Mouse (Mus musculus) intestine, postnatal 0 days (tissue): Measurements from ENCODE around the gene Odf2. TPM values are rescaled to one million over a fixed set of nuclear protein-coding genes. Genes with fewer than 3 reads are reported as not detected.

Source experiments
- ATAC-seq: fragments of 200-750 bp; cut with Nextera tagmentation; 2 replicates; pipeline ENCODE4 v1.8.0; 2017; ENCODE audit warnings: mild to moderate bottlenecking, moderate TSS enrichment, moderate library complexity
- H3K27ac ChIP-seq: fragments of 300-500 bp; sonication (generic); 2 replicates; pipeline ENCODE4 v1.5.1; 2014; ENCODE audit warnings: mild to moderate bottlenecking, low read depth, low read length, moderate library complexity
- H3K27me3 ChIP-seq: fragments of 300-500 bp; sonication (generic); replicated peaks from 2 replicates; pipeline ENCODE4 v1.6.1; 2014; ENCODE audit warnings: low read length, mixed read lengths; ENCODE audit not compliant: control insufficient read depth, insufficient read depth
- H3K36me3 ChIP-seq: fragments of 300-500 bp; sonication (generic); 2 replicates; pipeline ENCODE4 v1.6.1; 2014; ENCODE audit warnings: mild to moderate bottlenecking, moderate library complexity; ENCODE audit not compliant: control insufficient read depth, insufficient read depth
- H3K4me1 ChIP-seq: fragments of 300-500 bp; sonication (generic); replicated peaks from 2 replicates; pipeline ENCODE4 v1.6.1; 2014; ENCODE audit warnings: antibody characterized with exemption, low read length, mixed read lengths; ENCODE audit not compliant: control insufficient read depth, insufficient read depth
- H3K4me2 ChIP-seq: fragments of 300-500 bp; sonication (generic); replicated peaks from 2 replicates; pipeline ENCODE4 v1.6.1; 2014; ENCODE audit warnings: low read depth, mild to moderate bottlenecking, moderate library complexity
- H3K4me3 ChIP-seq: fragments of 300-500 bp; sonication (generic); 2 replicates; pipeline ENCODE4 v1.5.1; 2014; ENCODE audit warnings: low read depth, low read length
- H3K9ac ChIP-seq: fragments of 300-500 bp; sonication (generic); 2 replicates; pipeline ENCODE4 v1.6.1; 2014; ENCODE audit warnings: mild to moderate bottlenecking, low read depth, low read length
- H3K9me3 ChIP-seq: fragments of 300-500 bp; sonication (generic); 2 replicates; pipeline ENCODE4 v1.6.1; 2016; ENCODE audit warnings: mixed run types; ENCODE audit not compliant: control insufficient read depth
- CTCF ChIP-seq: sonication (generic); IDR thresholded peaks from 2 replicates; pipeline ENCODE4 v1.5.1; 2016; ENCODE audit warnings: low read depth, mild to moderate bottlenecking, control low read depth, antibody characterized with exemption, moderate library complexity
- WGBS: fragments of 180-500 bp; shearing (Covaris S2); extraction: QIAGEN DNeasy Blood & Tissue Kit; methylation state at CpG from one replicate; pipeline ENCODE4 v1.1.7; 2014; 5-methylcytosine and 5-hydroxymethylcytosine counted together
- polyA plus RNA-seq: library from polyadenylated mRNA; unstranded; fragments of >200 nt; fragmentation: Nextera tagmentation; extraction: Ambion mirVana; gene quantifications from 2 replicates; pipeline ENCODE4 v1.2.1, GENCODE M21; 2015

Odf2 gene
- polyA plus RNA-seq, 1 experiment from 2014 or later, result 17.0 TPM

- ATAC-seq, result peak; percentile 4; the same call in 1 of the 2 replicates
- Histone ChIP-seq H3K9me3 (no peaks in the 10 kb centered on the region), H3K4me2 (peak overlapping the region; percentile 81), H3K9ac (peak overlapping the region; percentile 91), H3K36me3 (peaks cover 6% of the 10 kb centered on the region), H3K27me3 (no peaks in the 10 kb centered on the region), H3K4me3 (peak overlapping the region; percentile 94), H3K4me1 (peaks cover 20% of the 10 kb centered on the region), H3K27ac (peak overlapping the region; percentile 90)
- peak; percentile 26 for TF ChIP-seq CTCF
- WGBS, result 0% methylated on average over 40 of the region's 41 CpGs
Observed at GRCm38 (mm10) chr2:29965906-29966305, 76.9 kb downstream of the Odf2 start.

GRCm38 (mm10) chr2:29966826-29967225, 77.8 kb downstream of the Odf2 start:
- no peak overlapping the region for H3K27ac ChIP-seq
- 55% methylated on average over 2 of the region's 2 CpGs for WGBS
- no peak for ATAC-seq

DNA sequence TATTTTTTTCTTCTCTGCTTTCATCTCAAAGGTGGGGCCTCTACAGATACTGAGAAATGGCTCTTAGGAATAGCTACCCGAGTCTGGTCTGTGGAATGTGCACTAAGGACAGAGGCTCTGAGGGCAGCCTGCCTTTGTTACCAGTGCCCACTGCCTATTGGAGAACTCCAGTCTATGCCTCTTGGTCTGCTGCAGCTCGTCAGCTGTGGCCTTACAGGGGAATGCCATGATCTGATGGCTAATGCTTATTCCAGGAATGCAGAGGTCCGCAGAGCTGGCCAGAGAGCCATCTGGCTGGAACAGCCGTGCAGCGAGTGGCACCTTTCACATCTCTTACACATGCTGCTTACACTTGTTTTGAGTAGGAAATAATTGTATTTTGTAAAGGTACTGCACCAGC, 78.7 kb downstream of the Odf2 start:
- H3K27ac ChIP-seq, result no peak overlapping the region
- no peaks in the 10 kb centered on the region for H3K9me3 ChIP-seq
- H3K4me2 ChIP-seq, result peak overlapping the region; percentile 81
- H3K9ac ChIP-seq, result peak overlapping the region; percentile 22; the same call in 1 of the 2 replicates
- H3K36me3 ChIP-seq, result peaks cover 6% of the 10 kb centered on the region
- TF ChIP-seq CTCF, result no peak
- no peaks in the 10 kb centered on the region for H3K27me3 ChIP-seq
- no peak overlapping the region for H3K4me3 ChIP-seq
- 64% methylated on average over 5 of the region's 5 CpGs for WGBS
- H3K4me1 ChIP-seq, result peaks cover 20% of the 10 kb centered on the region
- no peak for ATAC-seq

More at GRCm38 (mm10) chr2:29966826-29967225, 77.8 kb downstream of the Odf2 start:
- peak overlapping the region; percentile 81 for H3K4me2 ChIP-seq
- H3K4me3 ChIP-seq, result peak overlapping the region; percentile 94
- H3K9me3 ChIP-seq, result no peaks in the 10 kb centered on the region
- H3K36me3 ChIP-seq, result peaks cover 6% of the 10 kb centered on the region
- H3K4me1 ChIP-seq, result peaks cover 20% of the 10 kb centered on the region
- no peak for TF ChIP-seq CTCF
- no peaks in the 10 kb centered on the region for H3K27me3 ChIP-seq
- H3K9ac ChIP-seq, result 0 out of 2 replicates have a peak overlapping the region, but pooled peaks have one; percentile 8

- no peak for TF ChIP-seq CTCF
- no peaks in the 10 kb centered on the region for H3K27me3 ChIP-seq
- 41% methylated on average over 5 of the region's 5 CpGs for WGBS
- peaks cover 6% of the 10 kb centered on the region for H3K36me3 ChIP-seq
- no peak overlapping the region for H3K4me3 ChIP-seq
- no peaks in the 10 kb centered on the region for H3K9me3 ChIP-seq
- H3K4me2 ChIP-seq, result peak overlapping the region; percentile 30; the same call in 1 of the 2 replicates
- no peak overlapping the region for H3K27ac ChIP-seq
- ATAC-seq, result no peak
- H3K4me1 ChIP-seq, result peaks cover 20% of the 10 kb centered on the region
- no peak overlapping the region for H3K9ac ChIP-seq
Observed at GRCm38 (mm10) chr2:29968638-29969037, 79.6 kb downstream of the Odf2 start.

GRCm38 (mm10) chr2:29971838-29972635, 83.0 kb downstream of the Odf2 start:
- peaks cover 10% of the 10 kb centered on the region for H3K4me1 ChIP-seq
- no peak overlapping the region for H3K9ac ChIP-seq
- peak overlapping the region; percentile 54 for H3K27ac ChIP-seq
- no peaks in the 10 kb centered on the region for H3K27me3 ChIP-seq
- ATAC-seq, result 0 out of 2 replicates have a peak, but pooled peaks have one; percentile 43
- no peaks in the 10 kb centered on the region for H3K9me3 ChIP-seq
- H3K36me3 ChIP-seq, result peaks cover 15% of the 10 kb centered on the region
- no peak for TF ChIP-seq CTCF
- WGBS, result 57% methylated on average over 9 of the region's 9 CpGs
- H3K4me3 ChIP-seq, result no peak overlapping the region
- H3K4me2 ChIP-seq, result 0 out of 2 replicates have a peak overlapping the region, but pooled peaks have one; percentile 3

- no peak overlapping the region for H3K9ac ChIP-seq
- H3K27me3 ChIP-seq, result no peaks in the 10 kb centered on the region
- TF ChIP-seq CTCF, result no peak
- peaks cover 19% of the 10 kb centered on the region for H3K36me3 ChIP-seq
- no peak overlapping the region for H3K4me3 ChIP-seq
- WGBS, result 21% methylated on average over 2 of the region's 2 CpGs
- no peak overlapping the region for H3K27ac ChIP-seq
- H3K4me1 ChIP-seq, result peaks cover 3% of the 10 kb centered on the region; the same call in 1 of the 2 replicates
- no peak overlapping the region for H3K4me2 ChIP-seq
- ATAC-seq, result peak; percentile 17; the same call in 1 of the 2 replicates
- H3K9me3 ChIP-seq, result no peaks in the 10 kb centered on the region
Observed at GRCm38 (mm10) chr2:29973525-29973924, 84.5 kb downstream of the Odf2 start.
